Mouse (Mus musculus) thymus, adult 2 months (tissue): ENCODE measurements at regions not wholly inside any gene's neighbourhood (a gene's known extent, or its start where the extent isn't known, plus 50 kb on each side); places are given as distances from the start of the nearest gene placed in this dataset.

ENCODE experiments used
- CTCF ChIP-seq: fragments of 200-500 bp; IDR thresholded peaks from 2 replicates; pipeline ENCODE4 v1.5.1; 2012; ENCODE audit warnings: mild to moderate bottlenecking, control low read depth, low read length, moderate library complexity, borderline replicate concordance; ENCODE audit not compliant: control insufficient read depth, poor library complexity, insufficient read depth; ENCODE audit errors: extremely low read depth
- POLR2A ChIP-seq: fragments of 200-500 bp; IDR thresholded peaks from 2 replicates; pipeline ENCODE4 v1.6.1; 2012; ENCODE audit warnings: mild to moderate bottlenecking, low read length, control low read depth, moderate library complexity; ENCODE audit not compliant: control insufficient read depth, poor library complexity, insufficient read depth; ENCODE audit errors: extremely low read depth

GRCm38 (mm10) chr4:7161411-7161810, 1077.4 kb downstream of the Car8 start:
- TF ChIP-seq POLR2A (no peak), CTCF (no peak)
